Mouse (Mus musculus) left cerebral cortex, adult 9 months (tissue): Measurements from ENCODE around the gene Mvk.

ENCODE experiments used
- DNase-seq, 2 experiments: peaks; one replicate each; pipeline ENCODE4 v3.0.0; 2022; ENCODE audit warnings: low spot score in 2 of 2

Gene Mvk

GRCm38 (mm10) chr5:114443566-114444367, at the start of gene Mvk, which contains the start of gene Mmab:
Mvk (plus strand) TSS chr5:114444269.
Mmab (minus strand) TSS chr5:114444060.
- peak; percentile 98 to 99 for DNase-seq

- DNase-seq = no peak
Observed at GRCm38 (mm10) chr5:114406592-114406991, 37.5 kb upstream of the Mvk start.

DNA sequence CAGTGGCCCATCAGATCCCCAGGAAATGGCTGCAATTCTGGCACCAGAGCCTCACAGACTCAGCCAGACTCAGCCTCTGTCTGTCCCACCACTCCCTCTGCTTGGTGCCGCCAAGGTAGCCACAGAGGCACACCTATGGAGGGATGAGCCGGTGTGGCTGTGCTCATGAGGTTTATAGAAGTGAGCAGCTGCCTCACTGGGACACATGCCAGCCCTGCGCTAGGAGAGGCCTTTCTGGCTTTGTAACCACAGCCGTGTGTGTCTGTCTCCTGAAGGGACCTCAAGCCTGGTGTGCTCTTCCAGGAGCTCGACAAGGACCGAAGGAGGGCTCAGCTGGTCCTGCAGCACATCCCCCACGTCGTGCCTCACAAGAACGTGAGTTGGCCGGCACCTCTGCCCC, 36.8 kb upstream of the Mvk start:
- DNase-seq = no peak

DNA sequence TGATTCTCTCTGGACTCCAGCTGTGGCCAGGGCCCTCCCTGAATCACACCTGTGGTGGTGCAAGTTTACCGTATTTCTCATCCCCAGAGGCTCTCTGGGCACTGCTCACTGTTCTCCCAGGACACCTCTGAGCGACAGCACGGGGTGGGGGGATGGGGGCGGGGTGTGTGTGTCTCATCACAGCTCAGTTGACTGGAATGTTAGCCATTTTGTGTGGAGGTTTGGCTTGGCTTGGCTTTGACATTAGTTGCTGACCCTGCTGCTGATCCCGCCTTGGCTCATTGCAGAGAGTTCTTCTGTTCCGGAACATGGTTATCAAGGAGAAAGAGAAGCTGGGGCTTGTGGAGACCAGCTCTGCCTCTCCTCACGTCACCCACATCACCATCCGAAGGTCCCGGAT, 36.3 kb upstream of the Mvk start:
- DNase-seq = no peak

- DNase-seq = no peak
Observed at GRCm38 (mm10) chr5:114408846-114409245, 35.2 kb upstream of the Mvk start.

DNA sequence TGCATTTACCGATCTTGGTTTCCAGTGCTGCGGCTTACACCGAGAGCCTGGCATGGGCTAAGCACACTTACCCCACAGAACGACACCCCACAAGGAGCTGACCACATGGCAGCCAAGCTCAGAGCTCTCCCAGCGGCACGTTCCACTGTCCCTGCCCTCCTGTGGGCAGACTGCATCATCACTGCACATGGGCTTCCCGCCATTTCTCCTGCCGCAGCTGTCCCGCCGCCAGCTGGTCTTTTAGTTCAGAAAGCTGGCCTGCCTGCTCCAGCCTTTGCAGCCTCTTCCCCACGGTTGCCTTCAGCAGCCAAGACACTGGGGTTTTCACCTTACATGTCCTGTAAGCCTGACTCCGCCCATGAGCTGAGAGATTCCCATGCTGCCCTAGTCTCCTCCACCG, 33.6 kb upstream of the Mvk start:
- no peak for DNase-seq

DNA sequence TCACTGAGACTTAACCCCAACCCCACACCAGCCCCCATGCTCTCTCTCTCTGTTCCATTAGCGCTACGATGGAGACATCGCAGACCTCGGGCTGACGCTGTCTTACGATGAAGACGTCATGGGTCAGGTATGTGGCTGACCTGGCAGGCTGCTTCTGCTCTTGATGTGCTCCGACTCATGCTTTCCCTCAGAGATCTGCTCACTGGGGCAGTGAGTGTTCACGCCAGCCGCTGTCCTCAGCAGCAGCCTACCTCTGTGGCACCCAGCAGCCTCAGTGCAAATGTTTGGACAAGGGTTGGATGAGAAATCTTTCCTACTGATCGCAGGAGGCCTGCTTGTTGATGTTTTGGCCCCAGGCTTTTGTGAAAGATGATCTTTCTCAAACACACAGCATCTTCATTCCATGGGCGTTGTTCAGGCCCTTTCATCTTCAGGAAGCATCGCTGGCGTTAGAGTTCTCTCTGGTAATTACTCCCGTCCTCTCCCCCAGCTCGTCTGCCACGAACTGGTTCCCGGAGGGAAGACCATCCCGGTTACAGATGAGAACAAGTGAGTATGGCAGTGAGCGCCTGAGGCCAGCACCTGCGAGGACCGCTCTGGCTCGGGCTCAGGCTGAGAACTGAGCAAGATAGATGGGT, 31.6 kb upstream of the Mvk start:
- DNase-seq = no peak

- DNase-seq = no peak
Observed at GRCm38 (mm10) chr5:114413067-114413735, 30.9 kb upstream of the Mvk start.

DNA sequence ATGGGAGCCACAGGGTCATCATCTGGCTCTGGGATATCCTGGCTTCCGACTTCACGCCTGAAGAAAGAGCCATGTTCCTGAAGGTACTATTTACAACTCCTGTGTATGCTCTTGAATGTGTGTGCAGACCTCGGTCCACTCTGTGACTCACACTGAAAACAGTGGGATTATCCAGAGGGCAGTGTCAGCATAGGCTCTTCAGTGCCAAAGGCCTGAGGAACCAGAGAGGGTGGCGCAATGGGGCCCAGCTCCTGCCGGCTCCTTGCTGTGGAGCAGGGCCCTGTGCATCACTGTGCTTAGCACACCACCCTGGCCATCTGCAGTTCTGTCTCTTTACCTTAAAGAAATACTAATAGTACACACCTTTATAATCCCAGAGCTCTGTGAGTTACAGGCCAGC, 28.5 kb upstream of the Mvk start:
- DNase-seq = no peak

GRCm38 (mm10) chr5:114416855-114417254, 27.2 kb upstream of the Mvk start:
- DNase-seq = no peak

DNA sequence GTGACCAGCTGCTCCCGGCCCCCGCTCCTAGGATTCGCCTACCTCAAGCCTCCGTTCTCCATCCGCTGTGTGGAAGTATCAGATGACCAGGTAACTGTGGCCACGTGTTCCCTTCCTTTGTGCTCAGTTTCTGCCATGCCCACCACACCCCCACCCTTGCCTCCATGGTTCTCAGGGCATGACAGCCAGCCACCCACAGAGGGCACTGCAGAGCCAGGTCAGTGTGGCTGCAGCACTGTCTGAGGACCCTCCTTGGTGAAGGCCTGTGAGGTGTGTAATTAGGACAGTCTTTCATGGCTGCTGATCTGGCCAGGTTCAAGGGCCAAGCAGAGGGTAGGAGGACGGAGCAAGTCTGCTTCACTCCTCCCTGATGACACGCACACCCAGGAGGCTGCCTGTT, 25.5 kb upstream of the Mvk start:
- DNase-seq = no peak

DNA sequence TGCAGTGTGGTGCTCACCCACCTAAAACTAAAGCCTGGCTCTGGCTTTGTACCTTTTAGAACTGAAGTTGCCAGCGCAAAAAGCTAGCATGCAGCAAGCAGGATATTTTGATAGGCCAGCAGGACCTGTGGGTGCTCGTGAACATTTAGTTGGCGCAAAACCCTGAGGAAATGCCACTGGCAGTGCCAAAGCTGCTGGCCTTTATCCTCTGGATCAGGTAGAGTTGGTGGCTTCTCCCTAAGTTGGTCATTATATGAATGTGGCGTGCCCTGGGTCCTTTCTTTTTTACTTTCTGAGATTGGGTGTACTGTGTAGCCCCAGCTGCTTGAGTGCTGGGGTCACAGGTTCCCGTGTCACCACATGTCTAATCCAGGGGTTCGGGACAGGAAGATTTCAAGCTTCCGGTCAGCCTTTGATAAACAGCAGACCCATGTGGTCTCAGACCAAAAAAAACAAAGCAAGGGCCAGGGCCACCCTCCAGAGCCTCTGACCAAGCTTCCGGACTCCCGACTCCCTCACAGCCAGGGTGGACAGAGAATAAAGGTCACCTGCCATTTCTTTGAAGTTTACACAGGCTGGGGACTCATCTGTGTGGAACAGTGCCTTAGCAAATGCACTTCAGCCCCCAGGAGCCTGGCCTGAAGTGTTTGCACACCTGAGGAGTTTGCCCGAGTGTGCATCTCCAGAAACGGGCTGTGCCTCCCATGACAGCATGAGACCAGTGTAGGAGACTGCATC, 22.3 kb upstream of the Mvk start:
- no peak for DNase-seq

DNA sequence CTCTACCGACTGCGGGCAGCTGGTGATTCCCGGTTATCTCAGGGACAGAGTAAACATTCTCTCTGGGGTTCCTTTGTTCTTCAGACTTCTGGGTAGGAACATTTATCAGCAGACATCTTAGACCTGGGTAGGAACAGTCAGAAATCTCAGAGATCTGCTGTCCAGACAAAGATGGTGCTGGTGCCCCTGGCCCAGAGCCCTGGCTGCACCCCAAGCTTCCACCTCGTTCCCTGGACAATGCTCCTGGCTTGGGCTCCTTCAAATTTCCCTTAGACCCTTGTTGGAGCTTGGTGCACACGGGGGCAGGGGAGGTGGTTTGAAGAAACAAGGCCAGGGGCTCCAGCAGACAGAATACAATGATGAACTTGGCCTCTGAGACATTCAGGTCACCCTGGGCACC, 21.5 kb upstream of the Mvk start:
- DNase-seq = no peak

- no peak for DNase-seq
Observed at GRCm38 (mm10) chr5:114423961-114424360, 20.1 kb upstream of the Mvk start.

DNA sequence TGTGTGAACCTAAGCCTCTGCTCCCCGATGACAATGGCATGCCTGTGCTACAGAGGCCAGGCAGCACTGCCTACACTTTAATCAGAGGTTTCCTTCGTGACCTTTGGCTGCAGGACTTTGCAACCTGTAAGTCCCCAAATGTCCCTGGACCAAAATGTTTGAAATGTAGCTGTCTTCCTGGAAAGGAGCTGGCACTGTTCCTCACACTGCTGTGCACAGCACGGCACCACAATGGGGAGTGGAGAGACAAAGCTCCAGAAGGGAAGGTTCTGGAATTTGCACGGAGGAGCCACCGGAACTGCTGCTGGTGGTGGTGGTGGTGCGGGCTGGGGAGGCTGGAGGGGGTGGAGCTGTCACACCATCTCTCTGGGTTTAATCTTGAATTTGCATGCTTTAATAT, 17.3 kb upstream of the Mvk start:
- DNase-seq = no peak

DNA sequence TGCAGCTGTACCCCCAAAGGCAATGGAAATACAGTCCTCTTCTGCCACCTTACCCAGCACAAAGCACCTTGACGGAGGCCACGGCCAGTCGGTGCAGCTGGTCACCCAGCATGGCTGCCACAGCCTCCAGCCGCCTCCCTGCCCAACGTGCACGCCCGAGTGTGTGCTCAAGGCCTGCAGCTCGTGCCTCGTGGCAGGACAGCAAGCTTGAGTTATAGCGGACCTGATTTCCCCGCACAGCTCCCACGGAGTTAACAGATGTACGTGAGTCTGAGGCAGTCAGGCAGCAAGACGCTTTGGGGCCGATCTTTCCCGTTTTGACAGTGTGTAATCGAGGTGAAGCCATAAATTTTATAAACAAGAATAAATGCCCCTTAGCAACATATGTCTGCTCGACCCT, 15.4 kb upstream of the Mvk start:
- no peak for DNase-seq

DNA sequence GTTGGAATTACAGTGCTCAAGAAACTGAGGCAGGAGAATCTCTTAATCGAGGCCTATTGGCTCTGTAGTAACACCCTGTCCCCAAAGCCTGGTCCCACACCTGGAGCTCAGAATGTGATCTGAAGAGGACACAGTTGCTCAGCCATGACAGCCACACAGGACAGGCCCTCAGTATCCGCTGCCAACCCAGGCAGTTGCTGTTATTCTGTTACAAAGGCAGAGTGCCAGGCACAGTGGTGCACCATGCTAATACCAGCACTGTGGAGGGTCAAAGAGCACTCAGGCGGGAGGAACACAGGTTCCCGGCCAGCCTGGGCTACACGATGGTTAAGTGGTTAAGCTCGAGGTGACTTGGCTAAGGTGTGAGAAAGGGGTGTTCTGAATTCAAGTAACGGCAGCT, 14.3 kb upstream of the Mvk start:
- DNase-seq = no peak

DNA sequence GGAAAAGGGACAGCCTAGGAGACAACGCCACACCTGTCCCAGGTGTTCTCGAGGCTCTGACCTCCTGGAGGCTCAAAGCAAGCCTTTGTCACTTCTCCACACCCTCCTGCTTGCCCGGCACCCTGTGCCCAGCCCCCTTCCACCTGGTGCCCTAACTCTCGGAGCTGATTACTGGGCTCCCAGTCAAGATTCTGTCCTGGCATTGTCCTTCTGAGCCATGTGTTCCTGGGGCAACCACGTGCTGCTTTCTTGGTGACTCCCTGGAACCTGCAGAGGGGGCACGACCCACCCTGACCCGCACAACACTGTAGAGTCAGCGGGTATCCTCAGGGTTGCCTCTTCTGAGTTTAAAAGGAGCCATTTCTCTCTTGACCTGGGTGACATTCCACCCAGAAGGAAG, 9.7 kb upstream of the Mvk start:
- no peak for DNase-seq

DNA sequence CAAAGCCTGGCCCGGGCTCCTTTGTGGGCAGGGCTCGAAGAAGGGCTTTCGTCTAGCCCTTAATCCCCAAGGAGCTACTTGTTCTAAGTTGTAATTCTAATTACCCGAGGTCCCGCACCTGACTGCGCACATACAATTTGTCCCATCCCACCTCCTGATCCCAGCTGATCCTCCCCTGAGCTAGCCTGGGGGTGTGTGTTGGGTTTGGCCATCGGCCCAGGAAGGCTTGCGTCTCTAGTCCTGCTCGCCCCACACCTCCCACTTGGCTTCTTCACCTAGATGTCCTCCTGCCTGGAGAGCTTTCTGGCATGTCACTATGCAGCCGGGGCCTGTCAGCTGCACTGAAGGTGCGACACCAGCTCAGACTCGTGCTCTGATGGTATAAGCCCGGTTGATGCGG, 8.5 kb upstream of the Mvk start:
- DNase-seq = no peak

DNA sequence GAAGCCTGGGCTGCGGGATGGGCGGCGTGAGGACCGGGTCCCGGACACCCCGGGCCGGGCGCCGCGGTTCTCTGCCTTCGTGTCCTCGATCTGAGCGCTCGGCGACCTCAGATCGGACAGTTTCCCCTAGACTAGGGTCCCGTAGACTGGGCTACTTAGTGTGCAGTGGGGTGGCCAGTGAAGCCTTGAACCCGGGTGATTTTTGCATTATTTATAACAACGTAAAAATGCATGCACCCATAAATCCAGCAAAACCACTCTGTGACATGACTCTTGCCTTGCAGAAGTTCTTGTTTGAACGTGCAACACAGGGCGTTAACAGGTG, 261 bp downstream of the Mvk start:
- no peak for DNase-seq

DNA sequence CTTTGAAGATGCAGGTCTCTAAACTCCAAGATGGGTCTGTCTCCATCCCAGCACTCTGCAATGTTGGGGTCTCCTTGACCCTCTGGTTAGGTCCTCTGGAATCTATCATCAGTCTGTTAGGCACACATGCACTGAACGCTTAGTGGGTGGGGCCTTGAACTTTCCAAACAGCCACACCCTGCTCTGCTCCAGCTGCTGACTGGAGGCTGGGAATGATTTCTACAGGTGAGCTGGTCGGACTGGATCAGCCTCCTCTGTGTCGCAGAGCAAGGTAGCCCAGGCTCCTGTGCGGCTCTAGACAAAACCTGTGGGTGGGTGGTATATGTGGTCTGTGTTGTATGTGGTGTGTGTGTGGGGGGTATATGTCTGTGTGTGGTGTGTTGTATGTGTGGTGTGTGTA, 4.9 kb downstream of the Mvk start:
- DNase-seq = no peak

- no peak for DNase-seq
Observed at GRCm38 (mm10) chr5:114456287-114456686, 12.2 kb downstream of the Mvk start.
